Mouse (Mus musculus): ENCODE measurements around the gene Sarnp. TPM values are rescaled to one million over a fixed set of nuclear protein-coding genes. Genes with fewer than 3 reads are reported as not detected.
A peak's percentile ranks its signal among the peaks of the same experiment; 100 is the strongest.

The Sarnp gene
- polyA plus RNA-seq, 1 experiment from 2014 or later = 208 TPM

DNA sequence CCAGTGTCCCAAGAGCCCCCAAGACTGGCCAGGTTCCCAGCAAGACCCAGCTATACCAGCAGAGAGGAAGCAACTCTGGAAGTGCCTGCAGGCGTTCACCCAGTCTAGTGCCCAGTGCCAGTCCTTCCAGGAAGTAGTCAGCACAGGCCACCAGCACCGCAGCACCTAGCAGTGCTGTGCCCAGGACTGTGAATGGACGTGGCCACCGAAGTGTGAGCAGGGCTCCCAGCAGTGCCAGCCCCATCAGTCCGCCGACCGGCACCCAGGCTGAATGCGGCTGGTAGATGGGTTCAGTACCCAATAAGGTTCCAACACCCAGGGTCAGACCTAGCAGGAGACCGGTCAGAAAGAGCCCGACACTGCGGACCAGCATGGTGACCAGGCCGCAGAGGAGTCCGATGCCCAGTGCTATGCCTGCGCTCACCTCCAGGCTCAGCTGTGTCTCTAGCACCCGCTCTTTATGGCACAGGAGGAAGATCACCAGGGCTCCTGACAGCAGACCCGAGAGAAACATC lies 15.1 kb upstream of the Sarnp start:
- Histone ChIP-seq H3K9me3 (replicated peaks) (no peaks in the 10 kb centered on the region), H3K4me2 (no peak overlapping the region), H3K36me3 (peaks cover 28% of the 10 kb centered on the region), H3K27ac (no peak overlapping the region), H3K27me3 (no peaks in the 10 kb centered on the region), H3K4me3 (replicated peaks) (no peak overlapping the region), H3K4me1 (peaks cover 30% of the 10 kb centered on the region), H3K9ac (no peak overlapping the region)
- 86% methylated on average over 16 of the region's 16 CpGs for WGBS
- no peak for ATAC-seq (replicated peaks; ENCODE audit: low FRiP score)

DNA sequence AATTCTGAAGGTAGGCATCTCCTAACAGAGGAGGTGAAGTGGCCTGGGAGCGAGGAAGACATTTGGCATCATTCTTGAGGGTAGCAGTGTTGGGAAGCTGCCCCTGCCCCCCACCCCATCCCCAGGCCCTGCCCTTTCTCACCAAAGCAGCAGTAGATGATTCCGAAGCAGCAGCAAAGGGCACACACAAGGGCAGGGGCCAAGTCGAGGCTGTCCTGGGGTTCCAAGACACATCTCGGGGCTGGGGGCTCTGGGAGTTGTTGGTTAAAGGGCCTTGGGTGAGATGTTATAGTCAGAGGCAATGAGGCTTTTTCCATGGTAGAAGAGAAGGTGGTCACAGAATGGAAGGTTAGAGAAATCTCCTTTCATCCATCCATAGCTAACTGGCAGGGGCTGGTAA lies 14.2 kb upstream of the Sarnp start:
- H3K9me3 ChIP-seq (replicated peaks) = no peaks in the 10 kb centered on the region
- H3K9ac ChIP-seq = peak overlapping the region; percentile 63
- ATAC-seq (replicated peaks; ENCODE audit: low FRiP score) = no peak
- H3K4me1 ChIP-seq = peaks cover 40% of the 10 kb centered on the region
- H3K4me3 ChIP-seq (replicated peaks) = peak overlapping the region; percentile 74
- no peaks in the 10 kb centered on the region for H3K27me3 ChIP-seq
- H3K36me3 ChIP-seq = peaks cover 34% of the 10 kb centered on the region
- H3K4me2 ChIP-seq = peak overlapping the region; percentile 81
- WGBS = 50% methylated on average over 4 of the region's 4 CpGs
- H3K27ac ChIP-seq = no peak overlapping the region

DNA sequence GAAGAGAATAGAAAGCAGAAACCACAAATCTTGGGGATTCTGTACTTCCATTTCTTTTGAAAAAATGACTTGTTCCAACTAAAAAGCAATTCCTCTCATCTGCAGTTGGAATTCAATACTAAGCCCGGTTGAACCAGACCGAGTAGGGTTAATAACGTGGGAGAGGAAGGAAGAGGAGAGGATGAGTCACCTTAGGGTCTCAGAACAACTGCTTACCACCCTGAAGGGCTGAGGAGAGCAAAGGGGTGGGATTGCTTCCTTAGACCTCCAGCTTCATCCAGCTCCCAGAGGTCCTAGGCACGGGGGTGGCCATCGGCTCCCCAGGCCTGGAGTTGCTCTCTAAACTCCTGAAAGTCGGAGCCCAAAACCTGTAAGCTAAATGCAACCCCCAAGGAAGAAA lies 13.8 kb upstream of the Sarnp start:
- 5% methylated on average over 6 of the region's 6 CpGs for WGBS
- Histone ChIP-seq H3K9me3 (replicated peaks) (no peaks in the 10 kb centered on the region), H3K9ac (peak overlapping the region; percentile 63), H3K4me3 (replicated peaks) (peak overlapping the region; percentile 74), H3K4me1 (peaks cover 44% of the 10 kb centered on the region), H3K27ac (peak overlapping the region; percentile 97), H3K4me2 (peak overlapping the region; percentile 81), H3K36me3 (peaks cover 35% of the 10 kb centered on the region), H3K27me3 (no peaks in the 10 kb centered on the region)
- no peak for ATAC-seq (replicated peaks; ENCODE audit: low FRiP score)

DNA sequence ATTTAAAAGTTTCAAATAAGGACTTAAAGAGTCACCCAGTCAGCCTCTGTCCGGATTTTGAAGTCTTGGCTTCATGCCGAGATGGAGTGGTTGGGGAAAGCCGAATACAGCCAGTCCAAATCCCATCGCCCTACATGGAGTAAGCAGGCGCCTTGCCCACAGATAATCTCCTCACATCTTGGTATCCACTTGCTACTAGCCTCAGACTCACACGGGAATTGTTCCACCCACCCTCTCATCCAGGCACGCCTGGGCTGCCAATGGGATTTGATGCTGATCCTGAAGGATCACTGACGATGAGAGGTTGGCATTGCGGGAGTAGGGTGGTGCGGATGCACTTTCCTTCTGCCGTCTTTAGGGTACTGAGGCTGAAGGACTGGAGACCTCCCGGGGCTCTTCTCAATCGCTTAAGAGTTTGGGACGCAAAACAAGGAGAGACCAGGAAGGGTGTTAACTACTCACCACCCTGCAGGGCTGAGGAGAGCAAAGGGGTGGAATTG lies 13.3 kb upstream of the Sarnp start, which contains the start of gene Dnajc14:
Gene Dnajc14, plus strand, starts transcription at position 292 of the 500 bp plus-strand sequence.
- Histone ChIP-seq H3K4me3 (replicated peaks) (peak within 1 kb of the TSS; percentile 74), H3K27me3 (no peaks in the 10 kb centered on the region), H3K4me1 (peaks cover 48% of the 10 kb centered on the region), H3K36me3 (peaks cover 37% of the 10 kb centered on the region), H3K4me2 (peak within 1 kb of the TSS; percentile 81), H3K27ac (peak within 1 kb of the TSS; percentile 97), H3K9ac (peak within 1 kb of the TSS; percentile 63), H3K9me3 (replicated peaks) (no peaks in the 10 kb centered on the region)
- peak; percentile 13; the same call in 1 of the 2 replicates for ATAC-seq (replicated peaks; ENCODE audit: low FRiP score)
- WGBS = under 1% methylated on average over 14 of the region's 14 CpGs

DNA sequence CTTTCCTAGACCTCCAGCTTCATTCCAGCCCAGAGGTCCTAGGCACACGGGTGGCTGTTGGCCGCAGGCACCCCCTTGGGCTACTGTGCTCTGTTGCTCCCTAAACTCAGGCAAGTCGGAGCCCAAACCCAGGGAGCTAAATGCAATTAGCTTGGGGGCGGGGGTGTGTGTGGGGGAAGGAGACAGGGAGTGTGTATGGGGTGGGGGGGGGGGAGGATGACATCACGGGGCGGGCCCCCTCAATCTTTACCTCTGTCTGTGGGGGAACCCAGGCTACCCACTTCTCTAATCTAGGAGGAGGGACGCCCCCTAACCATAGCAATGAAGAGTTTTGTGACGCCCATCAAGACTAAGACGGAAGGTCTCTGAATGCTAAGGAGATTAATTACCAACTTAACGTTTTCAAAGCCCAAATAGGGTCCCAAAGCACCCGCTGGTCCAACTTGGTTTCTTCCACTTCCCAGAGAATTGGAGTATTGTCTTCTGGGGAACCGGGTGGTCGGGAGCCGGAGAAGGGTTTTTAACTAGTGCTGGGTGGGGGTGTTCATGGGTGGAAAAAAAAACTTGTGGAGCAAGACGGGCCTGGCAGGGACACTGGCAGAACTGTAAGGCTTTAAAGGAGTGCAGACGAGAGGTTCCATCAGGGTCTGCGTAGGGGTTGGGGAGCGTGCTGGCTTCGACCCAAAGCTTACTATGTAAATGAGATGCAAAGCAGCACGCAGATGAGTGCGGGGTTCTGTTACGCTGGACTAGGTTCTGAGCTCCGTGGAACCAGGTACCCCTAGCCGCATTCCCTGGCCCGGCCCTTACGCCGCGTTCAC lies 12.7 kb upstream of the Sarnp start, which contains the start of gene Tmem198b:
Gene Tmem198b, minus strand, starts transcription at position 100 of the 821 bp plus-strand sequence.
- peaks cover 41% of the 10 kb centered on the region for H3K36me3 ChIP-seq
- peak; percentile 74 for ATAC-seq (replicated peaks; ENCODE audit: low FRiP score)
- WGBS = under 1% methylated on average over 28 of the region's 28 CpGs

DNA sequence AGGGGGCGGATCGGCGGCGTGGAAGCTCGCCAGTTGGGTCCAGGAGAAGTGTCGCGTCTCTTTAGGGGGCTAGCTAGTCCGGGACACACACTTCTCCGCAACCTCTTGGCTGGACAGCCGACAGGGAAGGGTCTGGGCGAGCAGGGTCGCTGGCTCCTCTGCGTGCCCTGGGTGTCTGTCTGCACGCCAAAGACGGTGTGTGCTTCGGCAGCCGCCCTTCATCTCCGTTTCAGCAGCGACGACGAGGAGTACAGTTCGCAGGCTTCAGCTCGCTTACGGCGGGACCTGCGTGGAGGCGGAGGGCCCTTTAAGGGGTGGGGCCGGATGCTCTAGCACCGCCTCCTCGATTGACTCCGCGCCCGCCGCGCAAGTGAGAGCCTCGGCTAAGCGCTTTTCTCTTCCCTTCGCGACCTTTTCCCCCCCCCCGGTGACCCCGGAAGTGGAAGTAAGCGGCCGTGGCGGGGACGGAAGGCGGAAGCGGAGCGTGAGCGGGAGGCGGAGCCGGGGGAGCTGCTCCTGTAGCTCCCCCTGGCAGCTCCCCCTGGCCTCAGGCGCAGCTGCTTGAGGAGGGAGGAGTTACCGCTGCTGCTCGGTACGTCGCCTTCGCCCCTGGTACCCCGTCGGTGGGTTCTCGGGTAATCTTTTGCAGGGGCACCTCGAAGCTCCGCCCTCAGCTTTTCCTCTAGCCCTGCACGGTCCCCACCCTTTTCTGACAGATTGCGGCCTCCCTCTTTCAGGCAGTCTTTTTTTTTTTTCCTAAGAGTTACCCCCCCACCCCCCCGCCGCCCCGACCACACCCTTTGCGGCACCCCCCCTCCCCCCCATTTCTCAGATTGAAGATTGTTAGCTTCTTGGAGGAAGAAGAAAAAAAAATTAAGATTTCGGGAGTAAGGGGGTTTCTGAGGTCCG lies 11.8 kb upstream of the Sarnp start:
- Histone ChIP-seq H3K9ac (peak overlapping the region; percentile 63), H3K4me3 (replicated peaks) (peak overlapping the region; percentile 74), H3K9me3 (replicated peaks) (no peaks in the 10 kb centered on the region), H3K4me1 (peaks cover 59% of the 10 kb centered on the region), H3K36me3 (peaks cover 41% of the 10 kb centered on the region), H3K27me3 (no peaks in the 10 kb centered on the region), H3K4me2 (peak overlapping the region; percentile 81), H3K27ac (peak overlapping the region; percentile 97)
- under 1% methylated on average over 70 of the region's 70 CpGs for WGBS
- ATAC-seq (replicated peaks; ENCODE audit: low FRiP score) = peak; percentile 95

More for the DNA sequence above, 12.7 kb upstream of the Sarnp start, which contains the start of gene Tmem198b:
- H3K27me3 ChIP-seq = no peaks in the 10 kb centered on the region
- H3K4me3 ChIP-seq (replicated peaks) = peak within 1 kb of the TSS; percentile 74
- peaks cover 55% of the 10 kb centered on the region for H3K4me1 ChIP-seq
- no peaks in the 10 kb centered on the region for H3K9me3 ChIP-seq (replicated peaks)
- H3K27ac ChIP-seq = peak within 1 kb of the TSS; percentile 97
- peak within 1 kb of the TSS; percentile 81 for H3K4me2 ChIP-seq
- H3K9ac ChIP-seq = peak within 1 kb of the TSS; percentile 63

DNA sequence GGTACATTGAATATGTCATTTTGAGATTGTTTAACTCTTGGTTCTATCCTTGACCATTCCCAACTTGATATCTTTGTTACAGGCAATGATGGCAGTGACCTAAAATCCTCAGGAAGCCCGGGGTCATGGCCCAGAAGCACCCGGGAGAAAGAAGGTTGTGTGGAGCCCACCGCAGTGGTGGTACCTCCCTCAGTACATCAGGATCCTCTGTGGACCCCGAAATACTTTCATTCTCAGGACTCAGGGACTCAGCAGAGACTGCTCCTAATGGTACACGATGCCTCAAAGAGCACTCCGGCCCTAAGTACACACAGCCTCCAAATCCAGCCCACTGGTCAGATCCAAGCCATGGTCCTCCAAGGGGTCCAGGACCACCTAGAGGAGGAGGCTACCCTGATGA lies 11.0 kb upstream of the Sarnp start:
- H3K4me1 ChIP-seq = peaks cover 59% of the 10 kb centered on the region
- peak overlapping the region; percentile 81 for H3K4me2 ChIP-seq
- no peaks in the 10 kb centered on the region for H3K9me3 ChIP-seq (replicated peaks)
- peaks cover 34% of the 10 kb centered on the region for H3K36me3 ChIP-seq
- no peak for ATAC-seq (replicated peaks; ENCODE audit: low FRiP score)
- no peaks in the 10 kb centered on the region for H3K27me3 ChIP-seq
- peak overlapping the region; percentile 74 for H3K4me3 ChIP-seq (replicated peaks)
- WGBS = 47% methylated on average over 6 of the region's 6 CpGs
- H3K9ac ChIP-seq = peak overlapping the region; percentile 57
- peak overlapping the region; percentile 97 for H3K27ac ChIP-seq

DNA sequence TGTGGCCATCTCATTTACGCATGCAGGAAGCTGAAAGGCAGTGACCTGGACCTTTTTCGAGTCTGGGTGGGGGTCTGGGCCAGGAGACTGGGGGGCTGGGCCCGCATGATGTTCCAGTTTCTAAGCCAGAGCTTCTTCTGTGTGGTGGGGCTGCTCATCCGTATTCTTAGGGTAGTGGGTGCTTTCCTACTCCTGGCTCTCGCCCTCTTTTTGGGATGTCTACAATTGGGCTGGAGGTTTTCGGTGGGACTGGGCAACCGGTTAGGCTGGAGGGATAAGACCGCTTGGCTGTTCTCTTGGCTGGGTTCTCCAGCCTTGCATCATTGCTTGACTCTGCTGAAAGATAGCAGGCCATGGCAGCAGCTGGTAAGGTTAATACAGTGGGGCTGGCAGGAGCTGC lies 10.1 kb upstream of the Sarnp start:
- Histone ChIP-seq H3K4me2 (peak overlapping the region; percentile 81), H3K9ac (peak overlapping the region; percentile 57), H3K4me1 (peaks cover 57% of the 10 kb centered on the region), H3K4me3 (replicated peaks) (peak overlapping the region; percentile 74), H3K9me3 (replicated peaks) (no peaks in the 10 kb centered on the region), H3K36me3 (peaks cover 34% of the 10 kb centered on the region), H3K27ac (no peak overlapping the region), H3K27me3 (no peaks in the 10 kb centered on the region)
- WGBS = 89% methylated on average over 8 of the region's 8 CpGs
- ATAC-seq (replicated peaks; ENCODE audit: low FRiP score) = no peak

DNA sequence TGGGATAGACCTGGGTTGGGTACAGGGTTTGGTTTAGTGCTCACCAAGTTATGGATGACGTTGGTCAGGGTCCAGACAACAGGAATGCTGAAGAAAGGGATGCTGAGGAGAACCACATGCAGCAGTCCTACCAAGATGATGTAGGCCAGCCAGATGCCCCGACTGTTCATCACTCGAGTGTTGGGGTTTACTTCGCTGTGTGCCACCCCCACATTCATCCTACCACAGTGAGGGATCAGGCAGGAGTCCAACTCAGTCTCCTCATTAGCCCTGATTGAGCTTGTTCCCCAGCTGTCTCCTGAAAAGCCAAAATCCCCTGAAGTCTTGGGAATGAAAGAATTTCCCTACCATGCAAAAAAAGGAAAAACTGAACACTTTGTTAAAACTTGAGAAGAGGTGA lies 3.1 kb downstream of the Sarnp start:
- H3K4me2 ChIP-seq = peak overlapping the region; percentile 65
- H3K4me3 ChIP-seq (replicated peaks) = peak overlapping the region; percentile 93; the same call in 1 of the 2 replicates
- no peak for ATAC-seq (replicated peaks; ENCODE audit: low FRiP score)
- no peaks in the 10 kb centered on the region for H3K27me3 ChIP-seq
- H3K36me3 ChIP-seq = peaks cover 56% of the 10 kb centered on the region
- WGBS = 87% methylated on average over 4 of the region's 4 CpGs
- peaks cover 21% of the 10 kb centered on the region for H3K4me1 ChIP-seq
- no peaks in the 10 kb centered on the region for H3K9me3 ChIP-seq (replicated peaks)
- H3K27ac ChIP-seq = no peak overlapping the region
- no peak overlapping the region for H3K9ac ChIP-seq

DNA sequence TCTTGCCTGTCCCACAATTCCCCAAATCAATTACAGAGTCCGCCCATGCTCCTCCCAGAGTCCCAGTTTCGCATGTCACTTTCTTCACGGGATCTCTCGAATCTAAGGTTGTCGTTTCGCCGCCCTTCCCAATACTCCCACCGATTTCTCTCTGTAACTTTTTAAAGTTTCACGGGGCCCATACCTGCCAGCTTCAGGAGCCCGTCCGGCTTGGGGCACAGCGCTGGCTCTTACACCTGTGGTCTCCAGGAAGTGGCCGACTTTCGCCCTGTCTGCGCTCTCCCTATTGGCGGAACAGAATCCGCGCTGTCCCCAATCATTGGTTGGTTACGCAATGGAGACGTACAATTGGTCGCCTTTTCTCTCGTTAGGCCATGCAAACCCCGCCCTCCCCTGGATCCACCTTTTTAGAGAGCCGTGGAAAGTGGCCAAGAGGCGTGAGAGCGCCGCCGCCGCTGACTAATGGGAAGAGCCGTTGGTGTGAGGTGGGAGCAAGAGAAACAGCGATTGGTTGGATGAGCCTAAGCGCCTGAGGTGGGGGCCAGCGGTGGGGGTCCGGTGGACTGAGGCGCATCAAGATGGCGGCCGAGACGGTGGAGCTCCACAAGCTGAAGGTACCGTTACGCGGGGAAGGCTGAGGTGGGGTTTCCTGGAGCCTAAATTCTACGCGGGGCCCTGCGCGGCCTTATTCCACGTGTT lies 4.4 kb downstream of the Sarnp start, which contains the start of gene Ormdl2:
Gene Ormdl2, minus strand, starts transcription at position 288 of the 699 bp plus-strand sequence.
- Histone ChIP-seq H3K4me3 (replicated peaks) (peak within 1 kb of the TSS; percentile 93), H3K4me1 (peaks cover 21% of the 10 kb centered on the region), H3K36me3 (peaks cover 49% of the 10 kb centered on the region), H3K27ac (peak within 1 kb of the TSS; percentile 79), H3K27me3 (no peaks in the 10 kb centered on the region), H3K4me2 (peak within 1 kb of the TSS; percentile 75), H3K9ac (peak within 1 kb of the TSS; percentile 81), H3K9me3 (replicated peaks) (no peaks in the 10 kb centered on the region)
- under 1% methylated on average over 46 of the region's 46 CpGs for WGBS
- ATAC-seq (replicated peaks; ENCODE audit: low FRiP score) = peak; percentile 100

DNA sequence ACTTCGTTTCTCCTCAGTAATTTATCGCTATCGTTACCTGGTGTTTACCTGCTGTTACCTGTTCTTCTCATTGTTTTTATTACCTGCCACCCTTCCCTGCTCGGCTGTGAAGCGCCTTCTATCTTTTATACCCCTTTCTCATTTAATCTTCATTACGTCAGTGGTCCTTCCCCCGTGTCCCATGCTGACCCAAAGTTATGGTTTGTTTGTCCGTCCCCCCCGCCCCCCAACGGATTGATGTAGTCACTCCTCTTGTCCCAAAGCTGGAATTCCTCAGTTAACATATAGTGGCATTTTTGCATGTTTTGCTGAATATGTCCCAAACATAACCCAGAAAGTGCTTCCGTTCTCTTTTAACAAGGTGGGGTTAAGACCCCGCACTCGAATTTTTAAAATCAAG lies 5.0 kb downstream of the Sarnp start:
- Histone ChIP-seq H3K9me3 (replicated peaks) (no peaks in the 10 kb centered on the region), H3K36me3 (peaks cover 47% of the 10 kb centered on the region), H3K4me2 (peak overlapping the region; percentile 75), H3K4me1 (peaks cover 21% of the 10 kb centered on the region), H3K27me3 (no peaks in the 10 kb centered on the region), H3K9ac (peak overlapping the region; percentile 81), H3K27ac (peak overlapping the region; percentile 79), H3K4me3 (replicated peaks) (peak overlapping the region; percentile 93)
- ATAC-seq (replicated peaks; ENCODE audit: low FRiP score) = peak; percentile 9
- WGBS = 2% methylated on average over 13 of the region's 13 CpGs
